Mouse (Mus musculus) embryonic facial prominence, embryonic 11.5 days (tissue): Measurements from ENCODE around the gene Thbs2. TPM values are rescaled to one million over a fixed set of nuclear protein-coding genes. Genes with fewer than 3 reads are reported as not detected.

Experiments used
- ATAC-seq: fragments of 200-750 bp; cut with Nextera tagmentation; replicated peaks from 2 replicates; pipeline ENCODE4 v1.8.0; 2017; ENCODE audit warnings: low read depth; ENCODE audit not compliant: insufficient number of reproducible peaks, low FRiP score, low TSS enrichment
- DNase-seq: peaks from one replicate; pipeline ENCODE4 v3.0.0-alpha.2; 2015; ENCODE audit warnings: low spot score
- H3K27ac ChIP-seq: fragments of 300-500 bp; sonication (generic); replicated peaks from 2 replicates; pipeline ENCODE4 v1.5.1; 2014; ENCODE audit warnings: mild to moderate bottlenecking, low read depth, low read length, control low read depth
- H3K27me3 ChIP-seq: fragments of 300-500 bp; sonication (generic); 2 replicates; pipeline ENCODE4 v1.6.1; 2014; ENCODE audit warnings: mild to moderate bottlenecking, low read length, moderate library complexity, mixed read lengths; ENCODE audit not compliant: control insufficient read depth, insufficient read depth
- H3K36me3 ChIP-seq: fragments of 300-500 bp; sonication (generic); replicated peaks from 2 replicates; pipeline ENCODE4 v1.6.1; 2014; ENCODE audit warnings: low read depth, mild to moderate bottlenecking, low read length, moderate library complexity, mixed read lengths; ENCODE audit not compliant: control insufficient read depth, insufficient read depth
- H3K4me1 ChIP-seq: fragments of 300-500 bp; sonication (generic); 2 replicates; pipeline ENCODE4 v1.6.1; 2014; ENCODE audit warnings: low read length, mixed read lengths; ENCODE audit not compliant: control insufficient read depth, insufficient read depth
- H3K4me2 ChIP-seq: fragments of 300-500 bp; sonication (generic); 2 replicates; pipeline ENCODE4 v1.6.1; 2014; ENCODE audit warnings: low read depth, mild to moderate bottlenecking, control low read depth, low read length, moderate library complexity
- H3K4me3 ChIP-seq: fragments of 300-500 bp; sonication (generic); 2 replicates; pipeline ENCODE4 v1.5.1; 2014; ENCODE audit warnings: low read depth, low read length, control low read depth
- H3K9ac ChIP-seq: fragments of 300-500 bp; sonication (generic); replicated peaks from 2 replicates; pipeline ENCODE4 v1.6.1; 2014; ENCODE audit warnings: mild to moderate bottlenecking, control low read depth, low read length
- H3K9me3 ChIP-seq: fragments of 300-500 bp; sonication (generic); replicated peaks from 2 replicates; pipeline ENCODE4 v1.6.1; 2016; ENCODE audit warnings: mild to moderate bottlenecking, low read length, inconsistent platforms, mixed read lengths; ENCODE audit not compliant: control insufficient read depth
- WGBS: fragments of 180-500 bp; shearing (Covaris S2); extraction: QIAGEN DNeasy Blood & Tissue Kit; methylation state at CpG from one replicate; pipeline ENCODE4 v1.1.7; 2014; 5-methylcytosine and 5-hydroxymethylcytosine counted together
- polyA plus RNA-seq: library from polyadenylated mRNA; unstranded; fragments of >200 nt; fragmentation: Nextera tagmentation; extraction: Ambion mirVana; gene quantifications from 2 replicates; pipeline ENCODE4 v1.2.1, GENCODE M21; 2014

Thbs2 gene
- polyA plus RNA-seq, 1 experiment from 2014 or later = 5.9 TPM

GRCm38 (mm10) chr17:14706066-14706465 is 12.0 kb upstream of the Thbs2 start:
- DNase-seq (no peak), ATAC-seq (no peak)
- Histone ChIP-seq H3K9ac (no peak overlapping the region), H3K27ac (no peak overlapping the region), H3K27me3 (no peaks in the 10 kb centered on the region), H3K9me3 (no peaks in the 10 kb centered on the region), H3K4me2 (no peak overlapping the region), H3K4me3 (no peak overlapping the region), H3K36me3 (no peaks in the 10 kb centered on the region), H3K4me1 (no peaks in the 10 kb centered on the region)
- 88% methylated on average over 4 of the region's 4 CpGs for WGBS

DNA sequence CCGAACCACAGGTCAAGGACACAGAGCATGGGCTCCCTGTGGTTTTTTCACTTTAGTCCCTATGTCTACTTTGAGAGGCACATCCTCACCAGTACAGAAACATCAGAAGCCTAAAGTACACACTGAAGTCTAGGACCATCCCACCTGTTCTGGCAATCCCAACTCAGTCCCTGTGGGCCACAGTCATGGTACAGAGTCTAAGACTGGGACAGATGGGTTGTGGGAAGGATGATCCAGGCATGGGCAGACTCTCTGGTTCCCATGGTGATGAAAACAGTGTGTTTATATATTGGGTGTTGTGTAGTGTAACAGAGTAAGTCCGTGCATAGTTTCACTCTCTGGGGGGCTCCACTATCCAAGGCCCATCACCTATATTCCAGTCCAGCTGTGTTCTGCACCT is 11.4 kb upstream of the Thbs2 start:
- Histone ChIP-seq H3K36me3 (no peaks in the 10 kb centered on the region), H3K9me3 (no peaks in the 10 kb centered on the region), H3K4me2 (no peak overlapping the region), H3K27me3 (no peaks in the 10 kb centered on the region), H3K4me1 (no peaks in the 10 kb centered on the region), H3K27ac (no peak overlapping the region), H3K9ac (no peak overlapping the region), H3K4me3 (no peak overlapping the region)
- DNase-seq (no peak), ATAC-seq (no peak)
- WGBS = 80% methylated on average over 2 of the region's 2 CpGs

DNA sequence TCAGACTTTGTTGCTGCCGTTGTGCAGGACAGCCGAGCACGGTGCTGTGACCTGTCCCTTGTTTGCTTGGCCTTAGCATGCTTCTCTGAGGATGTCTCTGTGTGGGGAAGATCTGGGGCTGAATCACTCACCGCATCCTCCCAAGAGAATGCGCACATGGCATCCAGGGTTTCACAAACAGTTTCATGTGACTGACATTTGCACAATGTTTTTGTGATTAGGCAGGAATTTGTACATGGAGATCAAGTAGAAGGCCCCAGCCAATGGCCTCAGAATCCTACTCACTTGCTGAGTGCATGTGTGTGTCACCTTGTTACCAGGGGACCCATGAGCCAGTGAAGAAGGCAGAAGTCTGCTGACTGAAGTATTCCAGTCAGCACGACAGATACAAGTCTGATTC is 9.7 kb upstream of the Thbs2 start:
- DNase-seq = no peak
- no peak overlapping the region for H3K4me3 ChIP-seq
- WGBS = 67% methylated on average over 6 of the region's 6 CpGs
- ATAC-seq = no peak
- H3K27me3 ChIP-seq = no peaks in the 10 kb centered on the region
- H3K27ac ChIP-seq = no peak overlapping the region
- no peaks in the 10 kb centered on the region for H3K4me1 ChIP-seq
- no peaks in the 10 kb centered on the region for H3K36me3 ChIP-seq
- no peaks in the 10 kb centered on the region for H3K9me3 ChIP-seq
- H3K4me2 ChIP-seq = no peak overlapping the region
- H3K9ac ChIP-seq = no peak overlapping the region

DNA sequence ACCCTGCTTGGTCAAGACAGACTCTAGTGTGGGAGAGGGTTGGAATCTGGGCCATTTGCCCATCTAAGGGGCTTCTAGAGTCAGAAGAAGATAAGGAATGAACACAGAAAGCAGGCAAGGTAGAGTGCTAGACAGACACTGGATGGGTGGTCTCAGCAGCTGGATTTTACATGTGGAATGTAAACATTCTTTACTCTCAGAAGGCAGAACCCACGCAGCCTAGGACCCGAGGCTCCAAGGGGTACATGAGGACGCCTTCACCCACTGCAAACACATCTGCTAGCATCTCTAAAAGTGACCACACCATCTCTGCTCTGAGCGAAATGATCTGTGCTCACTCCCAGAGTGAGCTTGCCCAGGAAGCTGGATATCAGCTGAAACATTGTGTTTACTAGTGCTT is 9.2 kb upstream of the Thbs2 start:
- Histone ChIP-seq H3K4me1 (no peaks in the 10 kb centered on the region), H3K36me3 (no peaks in the 10 kb centered on the region), H3K9me3 (no peaks in the 10 kb centered on the region), H3K27me3 (no peaks in the 10 kb centered on the region), H3K9ac (no peak overlapping the region), H3K4me3 (no peak overlapping the region), H3K27ac (no peak overlapping the region), H3K4me2 (no peak overlapping the region)
- DNase-seq (no peak), ATAC-seq (no peak)
- WGBS = 66% methylated on average over 4 of the region's 4 CpGs

- 66% methylated on average over 3 of the region's 3 CpGs for WGBS
- no peak for DNase-seq
- Histone ChIP-seq H3K27me3 (no peaks in the 10 kb centered on the region), H3K36me3 (no peaks in the 10 kb centered on the region), H3K4me1 (no peaks in the 10 kb centered on the region), H3K27ac (no peak overlapping the region), H3K4me2 (no peak overlapping the region), H3K4me3 (no peak overlapping the region), H3K9me3 (no peaks in the 10 kb centered on the region), H3K9ac (no peak overlapping the region)
- ATAC-seq = no peak
Observed at GRCm38 (mm10) chr17:14702701-14703100, 8.7 kb upstream of the Thbs2 start.

DNA sequence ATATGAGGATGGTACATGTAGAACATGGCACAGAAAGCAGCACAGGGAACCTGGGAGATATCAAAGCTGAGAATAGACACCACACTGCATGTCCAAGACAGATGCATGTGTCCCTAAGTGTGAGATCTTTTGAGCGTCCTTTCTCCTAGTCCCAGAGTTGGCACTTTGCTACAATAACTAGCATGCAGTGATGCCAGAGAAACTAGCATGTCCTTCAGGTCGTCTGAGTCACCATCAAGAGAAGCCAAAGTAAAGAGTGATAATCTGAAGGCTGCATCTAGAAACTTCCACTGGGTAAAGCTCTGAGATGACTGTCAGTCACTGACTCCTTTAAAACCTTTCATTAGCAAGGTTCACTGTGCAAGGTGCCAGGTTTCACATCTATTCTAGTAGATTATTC is 7.9 kb upstream of the Thbs2 start:
- no peak overlapping the region for H3K4me3 ChIP-seq
- WGBS = 77% methylated on average over 2 of the region's 2 CpGs
- no peaks in the 10 kb centered on the region for H3K27me3 ChIP-seq
- no peaks in the 10 kb centered on the region for H3K4me1 ChIP-seq
- DNase-seq = no peak
- H3K36me3 ChIP-seq = no peaks in the 10 kb centered on the region
- H3K9me3 ChIP-seq = no peaks in the 10 kb centered on the region
- H3K27ac ChIP-seq = no peak overlapping the region
- H3K4me2 ChIP-seq = no peak overlapping the region
- no peak for ATAC-seq
- no peak overlapping the region for H3K9ac ChIP-seq

GRCm38 (mm10) chr17:14700204-14700603 is 6.2 kb upstream of the Thbs2 start:
- peak; percentile 45 for DNase-seq
- no peak overlapping the region for H3K4me2 ChIP-seq
- no peaks in the 10 kb centered on the region for H3K27me3 ChIP-seq
- 39% methylated on average over 5 of the region's 5 CpGs for WGBS
- no peak for ATAC-seq
- H3K4me3 ChIP-seq = no peak overlapping the region
- H3K27ac ChIP-seq = no peak overlapping the region
- no peaks in the 10 kb centered on the region for H3K4me1 ChIP-seq
- H3K36me3 ChIP-seq = no peaks in the 10 kb centered on the region
- no peaks in the 10 kb centered on the region for H3K9me3 ChIP-seq
- no peak overlapping the region; the same call in 1 of the 2 replicates for H3K9ac ChIP-seq

GRCm38 (mm10) chr17:14698188-14698587 is 4.2 kb upstream of the Thbs2 start:
- H3K9me3 ChIP-seq = no peaks in the 10 kb centered on the region
- ATAC-seq (no peak), DNase-seq (no peak)
- no peak overlapping the region for H3K4me3 ChIP-seq
- H3K4me1 ChIP-seq = no peaks in the 10 kb centered on the region; the same call in 1 of the 2 replicates
- H3K4me2 ChIP-seq = no peak overlapping the region
- 74% methylated on average over 6 of the region's 6 CpGs for WGBS
- H3K27me3 ChIP-seq = no peaks in the 10 kb centered on the region
- no peaks in the 10 kb centered on the region for H3K36me3 ChIP-seq
- H3K9ac ChIP-seq = no peak overlapping the region
- no peak overlapping the region for H3K27ac ChIP-seq
